Mouse (Mus musculus): Measurements from ENCODE around the gene Rgl2.

Gene Rgl2

DNA sequence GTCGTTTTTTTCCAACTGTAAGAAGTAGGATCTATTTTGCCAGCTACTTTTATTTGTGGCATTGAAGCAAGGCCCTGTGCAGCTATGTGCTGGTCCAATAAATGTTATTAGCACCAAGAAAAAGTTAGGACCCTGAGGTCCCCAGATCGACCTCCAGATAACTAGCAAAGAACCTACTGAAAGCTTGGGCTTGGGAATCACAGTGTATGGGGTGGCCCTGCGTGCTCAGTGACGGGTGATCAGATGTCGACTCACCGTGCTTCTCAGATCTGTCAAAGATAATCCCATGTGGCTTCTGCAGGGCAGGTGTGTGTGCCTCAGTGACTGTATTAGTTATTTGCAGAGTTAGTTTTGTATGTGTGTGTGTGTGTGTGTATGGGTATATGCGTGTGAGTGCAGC lies 8.0 kb upstream of the Rgl2 start:
- no peak for DNase-seq (ENCODE audit: extremely low spot score, low spot score)

GRCm38 (mm10) chr17:33924577-33925283 lies 4.6 kb upstream of the Rgl2 start:
- no peak for DNase-seq (ENCODE audit: extremely low spot score, low spot score)

DNA sequence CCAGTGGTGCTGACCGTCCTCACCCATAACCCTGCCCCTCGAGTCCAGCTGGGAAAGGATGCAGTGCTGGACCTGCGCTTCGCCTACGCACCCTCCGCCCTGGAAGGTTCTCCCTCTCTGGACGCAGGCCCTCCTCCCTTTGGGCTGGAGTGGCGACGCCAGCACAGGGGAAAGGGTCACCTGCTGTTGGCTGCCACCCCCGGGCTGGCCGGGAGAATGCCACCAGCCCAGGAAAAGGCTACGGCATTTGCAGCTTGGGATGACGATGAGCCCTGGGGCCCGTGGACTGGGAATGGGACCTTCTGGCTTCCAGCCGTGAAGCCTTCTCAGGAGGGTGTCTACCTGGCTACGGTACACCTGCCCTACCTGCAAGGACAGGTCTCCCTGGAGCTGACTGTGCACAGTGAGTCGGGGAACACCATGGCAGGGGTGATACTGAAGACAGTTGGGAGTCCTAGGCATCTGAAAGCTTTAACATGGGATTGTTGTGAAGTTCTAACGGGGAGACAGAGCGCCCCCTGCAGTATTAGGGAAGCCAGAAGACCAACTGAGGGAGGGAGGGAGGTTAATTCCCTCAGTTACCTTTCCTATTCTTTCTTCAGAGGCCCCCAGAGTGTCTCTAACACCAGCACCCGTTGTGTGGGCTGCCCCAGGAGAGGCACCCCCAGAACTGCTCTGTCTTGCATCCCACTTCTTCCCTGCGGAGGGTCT lies 3.8 kb upstream of the Rgl2 start:
- DNase-seq (ENCODE audit: extremely low spot score, low spot score) = no peak

- DNase-seq (ENCODE audit: extremely low spot score, low spot score) = no peak
Measured at GRCm38 (mm10) chr17:33926207-33926932, 3.0 kb upstream of the Rgl2 start.

DNA sequence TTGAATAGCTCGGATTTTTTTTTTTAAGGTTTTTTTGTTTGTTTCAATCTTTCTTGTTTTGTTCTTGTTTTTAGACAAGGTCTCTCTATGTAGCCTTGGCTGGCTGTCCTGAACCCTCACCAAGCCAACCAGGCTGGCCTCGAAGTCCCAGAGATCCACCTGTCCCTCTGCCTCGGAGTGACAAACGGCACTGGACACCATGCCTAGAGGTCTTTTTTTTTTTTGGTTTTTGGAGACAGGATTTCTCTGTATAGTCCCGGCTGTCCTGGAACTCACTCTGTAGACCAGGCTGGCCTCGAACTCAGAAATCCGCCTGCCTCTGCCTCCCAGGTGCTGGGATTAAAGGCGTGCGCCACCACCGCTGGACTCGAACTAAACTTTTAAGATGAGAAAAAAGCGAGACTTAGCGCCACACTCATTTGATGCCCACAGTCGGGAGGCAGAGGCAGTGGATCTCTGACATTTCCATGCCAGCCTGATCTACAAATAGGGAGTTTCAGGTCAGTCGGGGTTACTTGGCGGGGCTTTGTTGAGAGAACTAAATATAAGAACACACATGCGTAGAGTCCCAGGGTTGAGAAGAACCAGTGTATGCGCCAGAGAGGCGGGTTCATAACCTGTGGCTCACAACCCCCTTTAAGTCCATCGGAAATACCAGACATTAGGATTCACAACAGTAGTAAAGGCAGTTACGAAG lies 944 bp upstream of the Rgl2 start:
- DNase-seq (ENCODE audit: extremely low spot score, low spot score) = no peak

DNA sequence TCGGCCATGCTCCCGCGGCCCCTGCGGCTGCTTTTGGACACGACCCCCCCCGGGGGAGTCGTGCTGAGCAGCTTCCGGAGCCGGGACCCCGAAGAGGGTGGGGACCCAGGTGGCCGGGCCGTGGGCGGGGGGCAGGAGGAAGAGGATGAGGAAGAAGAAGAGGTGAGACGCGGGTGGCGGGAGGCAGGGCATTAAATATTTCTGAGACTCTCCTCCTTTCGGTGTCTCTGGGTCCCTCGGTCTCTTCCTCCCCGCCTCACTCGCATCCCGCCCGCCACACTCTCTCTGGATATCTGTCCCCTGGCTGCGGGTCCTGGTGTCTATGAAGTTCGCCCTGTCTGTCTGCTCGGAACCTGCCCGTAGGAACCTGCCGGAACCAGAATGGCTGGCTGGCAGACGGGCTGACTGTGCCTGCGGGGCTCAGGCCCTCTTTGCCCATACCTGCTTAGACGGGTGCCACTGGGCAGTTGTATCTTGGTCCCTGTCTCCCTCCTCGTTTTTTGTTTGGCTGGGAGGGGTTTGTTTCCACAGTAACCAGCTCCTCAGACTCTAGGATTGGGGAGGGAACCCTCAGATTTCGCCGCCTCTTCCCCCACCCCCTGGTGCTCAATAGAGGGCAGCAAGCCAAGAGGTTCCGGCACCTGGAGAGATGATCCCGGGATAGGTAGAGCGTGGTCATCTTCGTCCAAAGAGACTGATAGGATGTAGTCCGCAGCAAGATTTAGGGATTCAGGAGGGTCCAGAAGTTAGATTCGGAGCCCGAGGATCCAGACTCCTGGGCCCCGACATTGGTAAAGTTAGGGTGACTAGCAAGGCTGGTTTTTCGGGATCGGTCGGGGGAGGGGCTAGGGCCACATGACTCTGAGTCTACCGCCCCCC lies 1.2 kb downstream of the Rgl2 start:
- DNase-seq (ENCODE audit: extremely low spot score, low spot score) = peak; percentile 54

- DNase-seq (ENCODE audit: extremely low spot score, low spot score) = no peak
Measured at GRCm38 (mm10) chr17:33931159-33931866, 2.0 kb downstream of the Rgl2 start.

DNA sequence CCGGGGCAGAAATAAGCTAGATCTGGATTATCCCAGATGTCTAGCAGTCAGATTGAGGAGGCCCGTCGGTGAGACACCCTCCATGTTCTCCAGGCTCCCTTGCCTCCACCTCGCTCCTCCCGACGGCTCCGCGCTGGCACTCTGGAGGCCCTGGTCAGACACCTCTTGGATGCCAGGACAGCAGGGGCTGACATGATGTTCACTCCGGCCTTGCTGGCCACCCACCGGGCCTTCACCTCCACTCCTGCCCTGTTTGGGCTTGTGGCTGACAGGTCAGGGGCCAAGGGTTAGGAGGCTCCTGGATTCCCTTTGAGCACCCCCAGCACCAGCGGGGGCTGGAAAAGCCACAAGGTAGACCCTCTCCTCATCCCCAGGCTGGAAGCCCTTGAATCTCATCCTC lies 2.6 kb downstream of the Rgl2 start:
- no peak for DNase-seq (ENCODE audit: extremely low spot score, low spot score)

- DNase-seq (ENCODE audit: extremely low spot score, low spot score) = no peak
Measured at GRCm38 (mm10) chr17:33932448-33932847, 3.1 kb downstream of the Rgl2 start.

GRCm38 (mm10) chr17:33932970-33933369 lies 3.6 kb downstream of the Rgl2 start:
- no peak for DNase-seq (ENCODE audit: extremely low spot score, low spot score)

DNA sequence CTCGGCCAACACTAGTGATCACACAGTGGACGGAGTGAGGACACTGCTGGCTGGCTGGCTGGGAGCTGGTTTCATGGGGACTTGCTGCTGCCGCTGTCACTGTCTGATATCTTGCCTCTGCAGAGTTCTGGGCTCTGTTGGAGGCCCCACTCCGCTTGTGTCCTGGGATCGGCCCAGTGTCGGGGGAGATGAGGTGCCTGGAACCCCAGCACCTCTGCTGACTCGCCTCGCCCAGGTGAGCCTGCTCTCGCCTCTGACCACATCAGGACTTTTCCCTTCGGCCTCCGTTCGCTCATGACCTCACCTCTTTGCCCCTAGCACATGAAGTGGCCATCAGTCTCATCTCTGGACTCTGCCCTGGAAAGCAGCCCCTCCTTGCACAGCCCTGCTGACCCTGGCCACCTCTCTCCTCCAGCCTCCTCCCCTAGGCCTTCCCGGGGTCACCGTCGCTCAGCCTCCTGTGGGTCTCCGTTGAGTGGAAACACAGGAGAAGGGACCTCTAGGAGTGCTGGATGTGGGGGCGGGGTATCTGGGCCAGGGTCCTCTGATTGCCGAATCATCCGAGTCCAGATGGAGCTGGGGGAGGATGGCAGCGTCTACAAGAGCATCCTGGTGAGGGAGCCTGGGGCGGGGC lies 6.2 kb downstream of the Rgl2 start:
- no peak for DNase-seq (ENCODE audit: extremely low spot score, low spot score)

GRCm38 (mm10) chr17:33936993-33937392 lies 7.7 kb downstream of the Rgl2 start:
- DNase-seq (ENCODE audit: extremely low spot score, low spot score) = no peak

DNA sequence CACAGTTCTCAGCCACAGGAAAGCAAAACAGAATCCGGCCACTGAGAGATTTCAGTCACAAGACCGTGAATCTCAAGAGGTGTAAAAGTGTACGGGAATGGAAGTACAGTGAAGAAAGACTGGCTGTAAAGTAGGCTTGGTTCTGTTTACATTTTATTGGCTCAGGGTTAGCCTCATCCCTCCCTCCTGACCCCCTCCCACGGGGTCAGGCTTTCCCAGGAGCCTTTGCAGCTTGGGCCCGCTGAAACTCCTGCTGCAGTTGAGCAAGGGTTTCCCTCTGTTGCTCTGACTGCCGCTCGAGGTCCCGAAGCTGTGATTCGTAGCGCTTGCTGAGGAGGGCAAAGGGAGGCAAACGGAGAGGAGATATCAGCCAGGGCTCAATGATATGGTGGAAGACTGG lies 9.4 kb downstream of the Rgl2 start:
- DNase-seq (ENCODE audit: extremely low spot score, low spot score) = no peak

DNA sequence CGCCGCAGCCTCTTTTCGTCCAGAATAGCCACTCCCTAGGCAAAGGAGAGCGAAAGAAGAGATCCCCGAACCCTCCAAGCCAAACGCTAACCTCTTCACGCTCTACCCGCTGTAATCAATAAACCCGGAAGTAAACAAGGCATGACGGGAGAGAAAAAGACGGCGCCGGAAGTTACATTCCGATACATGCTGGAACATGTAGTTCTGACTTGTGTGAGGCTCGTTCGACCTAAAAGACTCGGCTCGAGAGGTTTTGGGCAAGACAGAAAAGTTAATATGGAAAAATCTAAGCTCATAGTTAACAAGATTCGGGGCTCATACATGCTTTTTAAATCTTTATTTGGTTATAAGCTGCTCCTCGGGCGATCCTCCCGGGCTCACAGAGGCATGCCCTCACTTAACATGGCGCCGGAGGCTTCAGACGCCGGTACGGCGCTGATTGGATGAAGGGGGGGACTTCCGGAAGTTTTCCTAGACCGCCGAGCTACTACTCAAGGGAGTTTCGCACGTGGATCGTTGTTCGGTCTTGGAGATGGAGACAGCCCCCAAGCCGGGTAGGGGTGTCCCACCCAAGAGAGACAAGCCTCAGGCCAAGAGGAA lies 11.0 kb downstream of the Rgl2 start, which contains the start of the genes Pfdn6 and Wdr46:
TSS of gene Pfdn6 (minus strand) at position 138 of the 600 bp plus-strand sequence.
TSS of gene Wdr46 (plus strand) at position 455 of the 600 bp plus-strand sequence.
- peak; percentile 84 for DNase-seq (ENCODE audit: extremely low spot score, low spot score)

GRCm38 (mm10) chr17:33940981-33941380 lies 11.6 kb downstream of the Rgl2 start:
- no peak for DNase-seq (ENCODE audit: extremely low spot score, low spot score)

- DNase-seq (ENCODE audit: extremely low spot score, low spot score) = no peak
Measured at GRCm38 (mm10) chr17:33941381-33941780, 12.0 kb downstream of the Rgl2 start.

GRCm38 (mm10) chr17:33943454-33943853 lies 14.1 kb downstream of the Rgl2 start:
- DNase-seq (ENCODE audit: extremely low spot score, low spot score) = no peak

- DNase-seq (ENCODE audit: extremely low spot score, low spot score) = no peak
Measured at GRCm38 (mm10) chr17:33947430-33948089, 18.2 kb downstream of the Rgl2 start.
